Mouse (Mus musculus) kidney, adult 2 months (tissue): ENCODE data around the gene Map4k4.

Experiments
- CTCF ChIP-seq: fragments of 200-500 bp; conservative IDR thresholded peaks from 2 replicates; pipeline ENCODE4 v1.5.1; 2011; ENCODE audit warnings: low read depth, mild to moderate bottlenecking, control low read depth, low read length, moderate library complexity, mixed read lengths; ENCODE audit not compliant: insufficient read depth, insufficient read length
- POLR2A ChIP-seq: fragments of 200-500 bp; IDR thresholded peaks from one replicate; pipeline ENCODE4 v1.6.1; 2011; ENCODE audit warnings: low read depth, low read length, control low read depth

GRCm38 (mm10) chr1:39895506-39895905 is 5.2 kb upstream of the Map4k4 start:
- no peak for TF ChIP-seq CTCF
- no peak for TF ChIP-seq POLR2A
